Mouse (Mus musculus): ENCODE measurements at regions not wholly inside any gene's neighbourhood (a gene's known extent, or its start where the extent isn't known, plus 50 kb on each side); places are given as distances from the start of the nearest gene placed in this dataset.
A peak's percentile ranks its signal among the peaks of the same experiment; 100 is the strongest.

GRCm38 (mm10) chr8:12502321-12502775 is 70.5 kb upstream of the Spaca7 start:
- peak; percentile 70 for ATAC-seq
- Histone ChIP-seq H3K4me1 (ENCODE audit: insufficient read depth) (peaks cover 17% of the 10 kb centered on the region), H3K36me3 (ENCODE audit: insufficient read depth) (no peaks in the 10 kb centered on the region), H3K4me2 (ENCODE audit: low read depth) (peak overlapping the region; percentile 65), H3K9ac (peak overlapping the region; percentile 45), H3K27ac (ENCODE audit: low read depth, low read length) (peak overlapping the region; percentile 15; the same call in 1 of the 2 replicates), H3K4me3 (ENCODE audit: low read depth, low read length) (peak overlapping the region; percentile 34), H3K9me3 (ENCODE audit: low read length) (no peaks in the 10 kb centered on the region), H3K27me3 (ENCODE audit: insufficient read depth, low read length) (peaks cover 3% of the 10 kb centered on the region; the same call in 1 of the 2 replicates)
- WGBS, result 2% methylated on average over 22 of the region's 22 CpGs
- TF ChIP-seq CTCF (IDR thresholded peaks at IDR 0.05; ENCODE audit: low read depth), result no peak
- DNase-seq, result peak; percentile 53

- ATAC-seq (no peak), DNase-seq (no peak)
- H3K27ac ChIP-seq (ENCODE audit: low read depth, low read length), result peak overlapping the region; percentile 15; the same call in 1 of the 2 replicates
- peak overlapping the region; percentile 65 for H3K4me2 ChIP-seq (ENCODE audit: low read depth)
- TF ChIP-seq CTCF (IDR thresholded peaks at IDR 0.05; ENCODE audit: low read depth), result no peak
- peaks cover 17% of the 10 kb centered on the region for H3K4me1 ChIP-seq (ENCODE audit: insufficient read depth)
- 19% methylated on average over 6 of the region's 6 CpGs for WGBS
- peaks cover 3% of the 10 kb centered on the region; the same call in 1 of the 2 replicates for H3K27me3 ChIP-seq (ENCODE audit: insufficient read depth, low read length)
- H3K9me3 ChIP-seq (ENCODE audit: low read length), result no peaks in the 10 kb centered on the region
- H3K36me3 ChIP-seq (ENCODE audit: insufficient read depth), result no peaks in the 10 kb centered on the region
- H3K4me3 ChIP-seq (ENCODE audit: low read depth, low read length), result peak overlapping the region; percentile 34
- peak overlapping the region; percentile 45 for H3K9ac ChIP-seq
Measured at GRCm38 (mm10) chr8:12502856-12503255, 70.0 kb upstream of the Spaca7 start.

GRCm38 (mm10) chr8:12503344-12503743 is 69.5 kb upstream of the Spaca7 start:
- Histone ChIP-seq H3K9me3 (ENCODE audit: low read length) (no peaks in the 10 kb centered on the region), H3K27ac (ENCODE audit: low read depth, low read length) (no peak overlapping the region), H3K27me3 (ENCODE audit: insufficient read depth, low read length) (peaks cover 3% of the 10 kb centered on the region; the same call in 1 of the 2 replicates), H3K36me3 (ENCODE audit: insufficient read depth) (no peaks in the 10 kb centered on the region), H3K4me3 (ENCODE audit: low read depth, low read length) (no peak overlapping the region), H3K4me1 (ENCODE audit: insufficient read depth) (peaks cover 17% of the 10 kb centered on the region), H3K9ac (no peak overlapping the region), H3K4me2 (ENCODE audit: low read depth) (no peak overlapping the region)
- no peak for ATAC-seq
- DNase-seq, result no peak
- TF ChIP-seq CTCF (IDR thresholded peaks at IDR 0.05; ENCODE audit: low read depth), result no peak
- WGBS, result 11% methylated on average over 14 of the region's 14 CpGs

- H3K9me3 ChIP-seq (ENCODE audit: low read length), result no peaks in the 10 kb centered on the region
- peaks cover 17% of the 10 kb centered on the region for H3K4me1 ChIP-seq (ENCODE audit: insufficient read depth)
- H3K27me3 ChIP-seq (ENCODE audit: insufficient read depth, low read length), result peaks cover 3% of the 10 kb centered on the region; the same call in 1 of the 2 replicates
- H3K36me3 ChIP-seq (ENCODE audit: insufficient read depth), result no peaks in the 10 kb centered on the region
- no peak for ATAC-seq
- WGBS, result 5% methylated on average over 11 of the region's 11 CpGs
- TF ChIP-seq CTCF (IDR thresholded peaks at IDR 0.05; ENCODE audit: low read depth), result no peak
- H3K4me2 ChIP-seq (ENCODE audit: low read depth), result no peak overlapping the region; the same call in 1 of the 2 replicates
- H3K4me3 ChIP-seq (ENCODE audit: low read depth, low read length), result no peak overlapping the region
- DNase-seq, result peak; percentile 40
- H3K9ac ChIP-seq, result no peak overlapping the region
- no peak overlapping the region for H3K27ac ChIP-seq (ENCODE audit: low read depth, low read length)
Measured at GRCm38 (mm10) chr8:12504240-12504639, 68.6 kb upstream of the Spaca7 start.

- Histone ChIP-seq H3K4me1 (ENCODE audit: insufficient read depth) (peaks cover 17% of the 10 kb centered on the region), H3K4me3 (ENCODE audit: low read depth, low read length) (no peak overlapping the region), H3K27ac (ENCODE audit: low read depth, low read length) (no peak overlapping the region), H3K36me3 (ENCODE audit: insufficient read depth) (no peaks in the 10 kb centered on the region), H3K9me3 (ENCODE audit: low read length) (no peaks in the 10 kb centered on the region), H3K9ac (no peak overlapping the region), H3K4me2 (ENCODE audit: low read depth) (no peak overlapping the region), H3K27me3 (ENCODE audit: insufficient read depth, low read length) (peaks cover 3% of the 10 kb centered on the region; the same call in 1 of the 2 replicates)
- DNase-seq, result no peak
- WGBS, result 19% methylated on average over 3 of the region's 3 CpGs
- no peak for TF ChIP-seq CTCF (IDR thresholded peaks at IDR 0.05; ENCODE audit: low read depth)
- ATAC-seq, result no peak
Measured at GRCm38 (mm10) chr8:12504777-12505176, 68.1 kb upstream of the Spaca7 start.

GRCm38 (mm10) chr8:12510233-12510632 is 62.6 kb upstream of the Spaca7 start:
- no peaks in the 10 kb centered on the region for H3K36me3 ChIP-seq (ENCODE audit: insufficient read depth)
- H3K4me3 ChIP-seq (ENCODE audit: low read depth, low read length), result no peak overlapping the region
- no peak overlapping the region for H3K4me2 ChIP-seq (ENCODE audit: low read depth)
- no peak for DNase-seq
- WGBS, result 62% methylated on average over 2 of the region's 2 CpGs
- no peaks in the 10 kb centered on the region for H3K4me1 ChIP-seq (ENCODE audit: insufficient read depth)
- H3K9ac ChIP-seq, result no peak overlapping the region
- H3K27me3 ChIP-seq (ENCODE audit: insufficient read depth, low read length), result no peaks in the 10 kb centered on the region
- no peak for ATAC-seq
- no peak for TF ChIP-seq CTCF (IDR thresholded peaks at IDR 0.05; ENCODE audit: low read depth)
- no peaks in the 10 kb centered on the region for H3K9me3 ChIP-seq (ENCODE audit: low read length)
- no peak overlapping the region for H3K27ac ChIP-seq (ENCODE audit: low read depth, low read length)

GRCm38 (mm10) chr8:12513042-12513441 is 59.8 kb upstream of the Spaca7 start:
- H3K36me3 ChIP-seq (ENCODE audit: insufficient read depth), result no peaks in the 10 kb centered on the region
- no peak for ATAC-seq
- no peak overlapping the region for H3K9ac ChIP-seq
- 37% methylated on average over 9 of the region's 9 CpGs for WGBS
- no peaks in the 10 kb centered on the region for H3K27me3 ChIP-seq (ENCODE audit: insufficient read depth, low read length)
- no peak overlapping the region for H3K27ac ChIP-seq (ENCODE audit: low read depth, low read length)
- no peaks in the 10 kb centered on the region for H3K4me1 ChIP-seq (ENCODE audit: insufficient read depth)
- H3K4me2 ChIP-seq (ENCODE audit: low read depth), result no peak overlapping the region
- DNase-seq, result no peak
- H3K4me3 ChIP-seq (ENCODE audit: low read depth, low read length), result no peak overlapping the region
- TF ChIP-seq CTCF (IDR thresholded peaks at IDR 0.05; ENCODE audit: low read depth), result no peak
- no peaks in the 10 kb centered on the region for H3K9me3 ChIP-seq (ENCODE audit: low read length)

Measured in forebrain, postnatal 0 days (tissue).